Mouse (Mus musculus) neutrophil, adult 5-6 weeks (primary cell): Measurements from ENCODE around the gene Tssk1. TPM values are rescaled to one million over a fixed set of nuclear protein-coding genes. Genes with fewer than 3 reads are reported as not detected.
A peak's percentile ranks its signal among the peaks of the same experiment; 100 is the strongest.

Experiments used
- ATAC-seq: fragments of 151-379, 151-347 bp; 2 replicates; pipeline ENCODE4 v1.8.0; 2017; ENCODE audit warnings: mild to moderate bottlenecking, moderate TSS enrichment; ENCODE audit not compliant: insufficient number of reproducible peaks, poor library complexity, low FRiP score, severe bottlenecking; ENCODE audit errors: extremely low read depth
- total RNA-seq: library from RNA; stranded (forward); fragments of 200-1000 nt; gene quantifications from 2 replicates; pipeline ENCODE4 v1.2.3, GENCODE M21; 2017

Tssk1 gene
- total RNA-seq, 1 experiment from 2014 or later: not detected

GRCm38 (mm10) chr16:17936776-17937175 lies 42.8 kb downstream of the Tssk1 start:
- no peak for ATAC-seq

- no peak for ATAC-seq
Observed at GRCm38 (mm10) chr16:17938187-17938586, 44.2 kb downstream of the Tssk1 start.

GRCm38 (mm10) chr16:17938821-17939220 lies 44.8 kb downstream of the Tssk1 start:
- ATAC-seq: peak; percentile 88

- ATAC-seq: no peak
Observed at GRCm38 (mm10) chr16:17939255-17939751, 45.3 kb downstream of the Tssk1 start.

- no peak for ATAC-seq
Observed at GRCm38 (mm10) chr16:17943466-17943865, 49.4 kb downstream of the Tssk1 start.

GRCm38 (mm10) chr16:17945081-17945831 lies 51.2 kb downstream of the Tssk1 start:
- ATAC-seq: no peak

Other genes with a start within 250 kb of the Tssk1 start
- not detected in 2 replicates for gene Ccdc74a, start 247.8 kb upstream of the Tssk1 start, total RNA-seq
- gene Med15, start 161.3 kb upstream of the Tssk1 start, total RNA-seq: 55.6 and 63.1 TPM in 2 replicates
- 8.6 and 10.5 TPM in 2 replicates for gene Klhl22, start 134.6 kb upstream of the Tssk1 start, total RNA-seq
- not detected in 2 replicates for gene Scarf2, start 96.9 kb upstream of the Tssk1 start, total RNA-seq
- gene B830017H08Rik, start 61.1 kb upstream of the Tssk1 start, total RNA-seq: not detected in 2 replicates
- gene Car15, start 55.9 kb upstream of the Tssk1 start, total RNA-seq: 8.8 and 12.9 TPM in 2 replicates
- gene Gm20518, start 2.6 kb upstream of the Tssk1 start, total RNA-seq: 2.8 and 3.9 TPM in 2 replicates
- 40.7 and 57.5 TPM in 2 replicates for gene Dgcr2, start 4.3 kb downstream of the Tssk1 start, total RNA-seq
- not detected in 2 replicates for gene Tssk2, start 4.4 kb downstream of the Tssk1 start, total RNA-seq
- gene Ess2, start 17.1 kb downstream of the Tssk1 start, total RNA-seq: 39.7 and 52.4 TPM in 2 replicates
- not detected in 2 replicates for gene Gsc2, start 20.8 kb downstream of the Tssk1 start, total RNA-seq
- gene Slc25a1, start 34.0 kb downstream of the Tssk1 start, total RNA-seq: 18.0 and 20.4 TPM in 2 replicates
- not detected in 2 replicates for gene Vpreb2, start 86.2 kb downstream of the Tssk1 start, total RNA-seq
- gene Dgcr6, start 158.6 kb downstream of the Tssk1 start, total RNA-seq: 5.1 and 5.2 TPM in 2 replicates
- 0.98 and 3.8 TPM in 2 replicates for gene Prodh, start 196.0 kb downstream of the Tssk1 start, total RNA-seq
- gene Rtn4r, start 233.4 kb downstream of the Tssk1 start, total RNA-seq: not detected in 2 replicates